Mouse (Mus musculus) midbrain, postnatal 0 days (tissue): ENCODE data around the gene Olfr10. TPM values are rescaled to one million over a fixed set of nuclear protein-coding genes. Genes with fewer than 3 reads are reported as not detected.
A peak's percentile ranks its signal among the peaks of the same experiment; 100 is the strongest.
"Not testable (repeated sequence)": the region's sequence is repeated elsewhere in the genome, so short reads cannot be mapped to it uniquely, and the experiment has no call there.

ENCODE experiments used
- ATAC-seq: fragments of 200-750 bp; cut with Nextera tagmentation; 2 replicates; pipeline ENCODE4 v1.8.0; 2017; ENCODE audit warnings: moderate number of reproducible peaks, mild to moderate bottlenecking, moderate TSS enrichment, moderate library complexity; ENCODE audit not compliant: low FRiP score
- DNase-seq: peaks from one replicate; pipeline ENCODE4 v3.0.0-alpha.2; 2015; ENCODE audit warnings: low spot score
- H3K27ac ChIP-seq: fragments of 300-500 bp; sonication (generic); 2 replicates; pipeline ENCODE4 v1.5.1; 2014; ENCODE audit warnings: low read depth, mild to moderate bottlenecking, low read length, mixed read lengths
- H3K27me3 ChIP-seq: fragments of 300-500 bp; sonication (generic); 2 replicates; pipeline ENCODE4 v1.6.1; 2014; ENCODE audit warnings: low read length, control low read depth, mixed read lengths; ENCODE audit not compliant: insufficient read depth
- H3K36me3 ChIP-seq: fragments of 300-500 bp; sonication (generic); 2 replicates; pipeline ENCODE4 v1.6.1; 2014; ENCODE audit warnings: low read length, control low read depth, mixed read lengths; ENCODE audit not compliant: insufficient read depth
- H3K4me1 ChIP-seq: fragments of 300-500 bp; sonication (generic); 2 replicates; pipeline ENCODE4 v1.6.1; 2014; ENCODE audit warnings: mild to moderate bottlenecking, control low read depth, antibody characterized with exemption, low read length, mixed read lengths; ENCODE audit not compliant: insufficient read depth
- H3K4me2 ChIP-seq: fragments of 300-500 bp; sonication (generic); 2 replicates; pipeline ENCODE4 v1.6.1; 2014; ENCODE audit warnings: low read depth, mild to moderate bottlenecking, low read length, mixed read lengths; ENCODE audit not compliant: poor library complexity, severe bottlenecking
- H3K4me3 ChIP-seq: fragments of 300-500 bp; sonication (generic); 2 replicates; pipeline ENCODE4 v1.5.1; 2014; ENCODE audit warnings: low read depth, mild to moderate bottlenecking, low read length, moderate library complexity
- H3K9ac ChIP-seq: fragments of 300-500 bp; sonication (generic); replicated peaks from 2 replicates; pipeline ENCODE4 v1.6.1; 2014; ENCODE audit warnings: mild to moderate bottlenecking, low read length, moderate library complexity, mixed read lengths; ENCODE audit not compliant: poor library complexity, severe bottlenecking
- H3K9me3 ChIP-seq: fragments of 300-500 bp; sonication (generic); 2 replicates; pipeline ENCODE4 v1.6.1; 2016; ENCODE audit warnings: low read length, control low read depth
- CTCF ChIP-seq: IDR thresholded peaks from 2 replicates; pipeline ENCODE4 v1.5.1; 2016; ENCODE audit warnings: antibody characterized with exemption, mild to moderate bottlenecking
- WGBS: fragments of 180-500 bp; shearing (Covaris S2); extraction: QIAGEN DNeasy Blood & Tissue Kit; methylation state at CpG from one replicate; pipeline ENCODE4 v1.1.7; 2014; 5-methylcytosine and 5-hydroxymethylcytosine counted together
- polyA plus RNA-seq: library from polyadenylated mRNA; unstranded; fragments of >200 nt; fragmentation: Nextera tagmentation; extraction: Ambion mirVana; gene quantifications from 2 replicates; pipeline ENCODE4 v1.2.1, GENCODE M21; 2015
- total RNA-seq: library from RNA; depleted of rRNA; stranded (reverse); fragments of >200 nt; gene quantifications from 2 replicates; pipeline ENCODE4 v1.2.3, GENCODE M21; 2014

Gene Olfr10
- total and polyA plus RNA-seq, 2 experiments from 2014 or later: not detected

DNA sequence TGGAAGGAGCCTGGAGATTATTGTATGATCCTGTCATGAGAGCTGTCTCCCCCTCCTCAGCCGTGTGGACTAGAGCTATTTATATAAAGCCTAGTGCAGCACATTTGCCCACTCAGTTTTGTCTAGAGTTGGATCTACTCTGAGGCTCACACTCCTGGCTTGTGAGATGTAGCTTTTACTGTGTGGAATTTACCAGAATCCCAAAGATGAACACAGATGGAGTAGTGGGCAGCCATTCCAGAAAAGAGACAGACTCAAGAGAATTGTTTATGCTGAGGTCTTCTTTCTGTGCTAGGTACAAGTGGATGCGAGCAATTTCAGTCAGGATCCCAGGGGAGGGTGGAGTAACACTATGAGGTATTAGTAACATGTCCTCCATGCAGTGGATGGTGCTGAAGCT, 17.3 kb upstream of the Olfr10 start:
- no peak overlapping the region for H3K4me3 ChIP-seq
- no peak overlapping the region for H3K9ac ChIP-seq
- no peaks in the 10 kb centered on the region for H3K4me1 ChIP-seq
- H3K27me3 ChIP-seq: no peaks in the 10 kb centered on the region
- no peak for TF ChIP-seq CTCF
- H3K9me3 ChIP-seq: no peaks in the 10 kb centered on the region
- no peaks in the 10 kb centered on the region for H3K36me3 ChIP-seq
- no peak overlapping the region for H3K27ac ChIP-seq
- DNase-seq (no peak), ATAC-seq (no peak)
- H3K4me2 ChIP-seq: no peak overlapping the region
- 85% methylated on average over 2 of the region's 2 CpGs for WGBS

DNA sequence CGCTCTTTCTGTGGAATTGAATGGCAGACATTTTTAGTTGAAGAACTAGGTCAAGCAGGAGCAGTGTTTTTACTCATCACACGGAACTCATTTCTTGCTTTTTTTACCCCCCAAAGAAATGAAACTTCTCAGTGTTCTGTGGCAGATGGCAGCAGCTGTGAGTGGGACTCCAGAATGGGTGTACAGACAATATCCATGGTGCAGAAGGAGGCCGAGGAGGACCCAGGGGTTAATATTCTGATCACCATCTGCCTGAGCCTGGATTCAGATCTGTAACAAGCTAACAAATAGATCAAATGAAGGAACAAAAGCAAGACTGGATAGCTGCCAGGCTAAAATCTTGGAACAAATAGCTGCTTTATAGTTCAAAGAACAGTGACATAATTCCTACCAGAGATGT, 11.8 kb upstream of the Olfr10 start:
- WGBS: 48% methylated on average over 3 of the region's 3 CpGs
- Histone ChIP-seq H3K4me1 (no peaks in the 10 kb centered on the region), H3K4me2 (no peak overlapping the region), H3K27ac (no peak overlapping the region), H3K4me3 (no peak overlapping the region), H3K9ac (no peak overlapping the region), H3K27me3 (no peaks in the 10 kb centered on the region), H3K36me3 (no peaks in the 10 kb centered on the region), H3K9me3 (no peaks in the 10 kb centered on the region)
- ATAC-seq: no peak
- no peak for TF ChIP-seq CTCF
- DNase-seq: peak; percentile 4

DNA sequence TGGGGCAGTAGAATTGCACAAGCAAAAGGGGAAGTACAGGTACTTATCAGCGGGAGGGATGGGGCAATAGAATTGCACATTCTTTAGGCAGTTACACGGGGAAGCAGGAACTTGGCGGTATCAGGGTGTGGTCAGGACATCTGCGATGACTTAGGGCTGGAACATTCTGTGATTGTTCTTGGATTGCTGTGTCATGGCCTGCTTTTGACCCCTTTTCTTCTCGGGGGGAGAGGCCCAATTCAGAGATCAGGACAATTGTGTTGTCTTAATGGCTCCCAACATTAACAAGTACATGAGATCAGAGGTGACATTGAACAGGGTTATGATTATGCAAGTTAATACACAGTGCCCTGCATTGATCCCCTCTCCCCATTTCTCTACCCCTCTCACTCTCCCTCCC, 4.0 kb downstream of the Olfr10 start:
- H3K4me3 ChIP-seq, H3K4me1 ChIP-seq, H3K9me3 ChIP-seq, H3K36me3 ChIP-seq, ATAC-seq, H3K27me3 ChIP-seq, H3K27ac ChIP-seq, DNase-seq, H3K4me2 ChIP-seq, H3K9ac ChIP-seq: not testable (repeated sequence)
- 87% methylated on average over 5 of the region's 5 CpGs for WGBS

DNA sequence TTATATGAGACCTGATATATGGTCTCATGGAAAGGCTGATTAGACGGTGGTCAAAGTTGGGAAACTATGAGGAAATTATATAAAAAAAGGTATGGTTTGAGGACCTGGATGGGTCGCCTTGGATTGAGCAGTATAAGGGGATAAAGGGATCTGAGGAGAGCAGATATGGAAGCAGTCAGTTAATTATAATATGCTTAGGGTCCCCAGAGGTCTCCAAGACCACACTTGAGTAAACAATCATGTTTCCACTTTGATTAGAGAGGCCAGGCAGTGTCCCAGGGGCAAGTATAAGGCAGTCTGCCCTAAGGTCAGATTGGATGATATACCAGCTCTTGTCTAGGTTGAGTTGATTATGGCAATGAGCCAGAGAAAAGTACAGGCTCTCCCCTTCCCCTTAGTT, 17.9 kb downstream of the Olfr10 start, which contains the start of gene Olfr1391:
Olfr1391 (plus strand) TSS at position 301 of the 400 bp plus-strand sequence.
- WGBS: 81% methylated on average over 2 of the region's 2 CpGs
- no peak within 1 kb of the TSS for H3K27ac ChIP-seq

DNA sequence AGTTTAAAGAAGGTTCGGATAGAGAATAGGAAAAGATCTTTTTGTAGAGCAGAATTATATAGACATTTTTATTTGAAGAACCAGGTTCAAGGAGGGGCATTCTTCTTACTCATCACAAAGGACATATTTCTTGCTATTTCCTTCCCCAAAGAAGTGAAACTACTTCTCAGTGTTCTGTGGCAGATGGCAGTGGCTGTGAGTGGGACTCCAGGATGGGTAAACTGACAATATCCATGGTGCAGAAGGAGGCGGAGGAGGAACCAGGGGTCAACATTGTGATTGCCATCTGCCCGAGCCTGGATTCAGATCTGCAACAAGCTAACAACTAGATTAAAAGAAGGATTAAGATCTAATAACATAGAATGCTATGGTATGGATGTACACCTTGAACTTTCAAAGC, 22.2 kb downstream of the Olfr10 start:
- Histone ChIP-seq H3K9ac (no peak overlapping the region), H3K27ac (no peak overlapping the region), H3K27me3 (no peaks in the 10 kb centered on the region), H3K4me2 (no peak overlapping the region), H3K9me3 (no peaks in the 10 kb centered on the region), H3K4me3 (no peak overlapping the region), H3K36me3 (no peaks in the 10 kb centered on the region), H3K4me1 (no peaks in the 10 kb centered on the region)
- DNase-seq (no peak), ATAC-seq (no peak)
- 85% methylated on average over 3 of the region's 3 CpGs for WGBS
- no peak for TF ChIP-seq CTCF

More for the DNA sequence above, 17.9 kb downstream of the Olfr10 start, which contains the start of gene Olfr1391:
- no peak for ATAC-seq
- Histone ChIP-seq H3K4me1 (no peaks in the 10 kb centered on the region), H3K27me3 (no peaks in the 10 kb centered on the region), H3K9ac (no peak within 1 kb of the TSS), H3K4me3 (no peak within 1 kb of the TSS), H3K36me3 (no peaks in the 10 kb centered on the region), H3K4me2 (no peak within 1 kb of the TSS), H3K9me3 (no peaks in the 10 kb centered on the region)
- DNase-seq: no peak
- TF ChIP-seq CTCF: no peak

DNA sequence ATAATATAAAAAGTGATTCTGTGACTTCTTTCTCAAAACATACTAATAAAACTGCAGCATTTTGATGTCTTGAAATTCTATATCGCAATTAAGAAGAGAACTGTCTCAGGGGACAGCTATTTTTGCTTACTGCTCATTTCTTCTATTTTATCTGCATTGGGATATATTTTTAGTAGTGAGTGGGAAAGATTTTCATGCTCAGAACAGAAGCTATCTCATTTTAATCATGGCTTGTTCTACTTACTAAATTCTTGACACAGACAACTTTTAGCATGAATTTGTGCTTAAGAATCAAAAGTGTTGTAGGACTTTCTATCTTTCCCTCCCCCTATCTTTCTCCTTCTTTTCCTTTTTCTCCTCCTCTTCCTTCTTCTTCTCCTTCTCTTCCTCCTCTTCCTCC, 25.1 kb downstream of the Olfr10 start:
- no peak overlapping the region for H3K27ac ChIP-seq
- no peaks in the 10 kb centered on the region for H3K4me1 ChIP-seq
- H3K9me3 ChIP-seq: no peaks in the 10 kb centered on the region
- no peaks in the 10 kb centered on the region for H3K27me3 ChIP-seq
- no peak for DNase-seq
- no peak overlapping the region for H3K4me2 ChIP-seq
- no peak overlapping the region for H3K4me3 ChIP-seq
- 71% methylated on average over 1 of the region's 1 CpGs for WGBS
- TF ChIP-seq CTCF: no peak
- no peaks in the 10 kb centered on the region for H3K36me3 ChIP-seq
- H3K9ac ChIP-seq: no peak overlapping the region
- no peak for ATAC-seq
